Mouse (Mus musculus): Measurements from ENCODE around the gene Ttc22. TPM values are rescaled to one million over a fixed set of nuclear protein-coding genes. Genes with fewer than 3 reads are reported as not detected.

Ttc22 gene
- polyA plus RNA-seq, 1 experiment from 2014 or later: 5.7 TPM

Other genes with a start within 250 kb of the Ttc22 start
- gene Pcsk9, start 158.1 kb upstream of the Ttc22 start, polyA plus RNA-seq (2014; fragmentation: Nextera tagmentation; extraction: Ambion mirVana): 5.4 and 9.0 TPM in 2 replicates
- gene Bsnd, start 130.1 kb upstream of the Ttc22 start, polyA plus RNA-seq (2014; fragmentation: Nextera tagmentation; extraction: Ambion mirVana): 2.1 and 4.8 TPM in 2 replicates
- gene Dhcr24, start 61.4 kb upstream of the Ttc22 start, polyA plus RNA-seq (2014; fragmentation: Nextera tagmentation; extraction: Ambion mirVana): 21.4 and 29.5 TPM in 2 replicates
- not detected in 2 replicates for gene Lexm, start 5.2 kb upstream of the Ttc22 start, polyA plus RNA-seq (2014; fragmentation: Nextera tagmentation; extraction: Ambion mirVana)
- 10.9 and 14.0 TPM in 2 replicates for gene Pars2, start 28.6 kb downstream of the Ttc22 start, polyA plus RNA-seq (2014; fragmentation: Nextera tagmentation; extraction: Ambion mirVana)
- gene Ttc4, start 56.5 kb downstream of the Ttc22 start, polyA plus RNA-seq (2014; fragmentation: Nextera tagmentation; extraction: Ambion mirVana): 60.9 and 90.5 TPM in 2 replicates
- 0.29 and 0.47 TPM in 2 replicates for gene Mroh7, start 108.5 kb downstream of the Ttc22 start, polyA plus RNA-seq (2014; fragmentation: Nextera tagmentation; extraction: Ambion mirVana)
- 3.6 and 4.5 TPM in 2 replicates for gene Fam151a, start 111.5 kb downstream of the Ttc22 start, polyA plus RNA-seq (2014; fragmentation: Nextera tagmentation; extraction: Ambion mirVana)
- 1.4 and 2.2 TPM in 2 replicates for gene Acot11, start 182.6 kb downstream of the Ttc22 start, polyA plus RNA-seq (2014; fragmentation: Nextera tagmentation; extraction: Ambion mirVana)

Data from kidney, embryonic 14.5 days (tissue).